Mouse (Mus musculus) spleen, adult 2 months (tissue): ENCODE data around the gene Tmem267. TPM values are rescaled to one million over a fixed set of nuclear protein-coding genes. Genes with fewer than 3 reads are reported as not detected.
A peak's percentile ranks its signal among the peaks of the same experiment; 100 is the strongest.
"Not testable (repeated sequence)": the region's sequence is repeated elsewhere in the genome, so short reads cannot be mapped to it uniquely, and the experiment has no call there.

Experiments used
- DNase-seq, 2 experiments: peaks; one replicate each; pipeline versions ENCODE4 v3.0.0 to v3.0.0-alpha.2; 2012 to 2021; ENCODE audit warnings: low spot score in 2 of 2, low read depth in 1 of 2
- H3K27ac ChIP-seq: fragments of 200-500 bp; 2 replicates; pipeline ENCODE4 v1.5.1; 2012; ENCODE audit warnings: low read length, inconsistent platforms; ENCODE audit not compliant: insufficient read depth
- H3K27me3 ChIP-seq: fragments of 200-500 bp; 2 replicates; pipeline ENCODE4 v1.6.1; 2012; ENCODE audit warnings: mild to moderate bottlenecking, moderate library complexity, low read length, inconsistent platforms; ENCODE audit not compliant: control insufficient read depth, insufficient read depth
- H3K36me3 ChIP-seq: fragments of 200-500 bp; 2 replicates; pipeline ENCODE4 v1.6.1; 2012; ENCODE audit warnings: mild to moderate bottlenecking, low read length, inconsistent platforms; ENCODE audit not compliant: control insufficient read depth, insufficient read depth
- H3K4me1 ChIP-seq: fragments of 200-500 bp; 2 replicates; pipeline ENCODE4 v1.6.1; 2011; ENCODE audit warnings: inconsistent platforms; ENCODE audit not compliant: control insufficient read depth, insufficient read depth, insufficient read length
- H3K4me3 ChIP-seq: fragments of 200-500 bp; 2 replicates; pipeline ENCODE4 v1.5.1; 2011; ENCODE audit warnings: mild to moderate bottlenecking, inconsistent platforms; ENCODE audit not compliant: insufficient read depth, insufficient read length; ENCODE audit errors: extremely low read depth
- CTCF ChIP-seq: fragments of 200-500 bp; IDR thresholded peaks from 2 replicates; pipeline ENCODE4 v1.5.1; 2011; ENCODE audit warnings: mild to moderate bottlenecking, inconsistent platforms; ENCODE audit not compliant: insufficient read depth, insufficient read length, insufficient replicate concordance; ENCODE audit errors: extremely low read depth
- POLR2A ChIP-seq: fragments of 200-500 bp; IDR thresholded peaks from 2 replicates; pipeline ENCODE4 v1.6.1; 2011; ENCODE audit warnings: low read depth, low read length, inconsistent platforms
- WGBS: fragments of 180-500 bp; shearing (Covaris S2); methylation state at CpG from one replicate; pipeline ENCODE4 v1.1.7; 2018; 5-methylcytosine and 5-hydroxymethylcytosine counted together
- polyA plus RNA-seq: library from polyadenylated mRNA; depleted of rRNA; stranded (reverse); fragments of >200 nt; gene quantifications from 2 replicates; pipeline ENCODE4 v1.2.3, GENCODE M21; 2012

The Tmem267 gene
- polyA plus RNA-seq, 1 experiment: 2.4 TPM

- not testable (repeated sequence) for H3K27ac ChIP-seq, DNase-seq, H3K36me3 ChIP-seq, H3K4me3 ChIP-seq, H3K4me1 ChIP-seq, H3K27me3 ChIP-seq
- 67% methylated on average over 2 of the region's 2 CpGs for WGBS
Observed at GRCm38 (mm10) chr13:119599498-119599897, 111.7 kb downstream of the Tmem267 start.

GRCm38 (mm10) chr13:119600166-119600565, 112.3 kb downstream of the Tmem267 start:
- not testable (repeated sequence) for H3K36me3 ChIP-seq, H3K4me3 ChIP-seq, H3K27ac ChIP-seq, H3K27me3 ChIP-seq, H3K4me1 ChIP-seq
- peak; percentile 71 to 74 for DNase-seq

DNA sequence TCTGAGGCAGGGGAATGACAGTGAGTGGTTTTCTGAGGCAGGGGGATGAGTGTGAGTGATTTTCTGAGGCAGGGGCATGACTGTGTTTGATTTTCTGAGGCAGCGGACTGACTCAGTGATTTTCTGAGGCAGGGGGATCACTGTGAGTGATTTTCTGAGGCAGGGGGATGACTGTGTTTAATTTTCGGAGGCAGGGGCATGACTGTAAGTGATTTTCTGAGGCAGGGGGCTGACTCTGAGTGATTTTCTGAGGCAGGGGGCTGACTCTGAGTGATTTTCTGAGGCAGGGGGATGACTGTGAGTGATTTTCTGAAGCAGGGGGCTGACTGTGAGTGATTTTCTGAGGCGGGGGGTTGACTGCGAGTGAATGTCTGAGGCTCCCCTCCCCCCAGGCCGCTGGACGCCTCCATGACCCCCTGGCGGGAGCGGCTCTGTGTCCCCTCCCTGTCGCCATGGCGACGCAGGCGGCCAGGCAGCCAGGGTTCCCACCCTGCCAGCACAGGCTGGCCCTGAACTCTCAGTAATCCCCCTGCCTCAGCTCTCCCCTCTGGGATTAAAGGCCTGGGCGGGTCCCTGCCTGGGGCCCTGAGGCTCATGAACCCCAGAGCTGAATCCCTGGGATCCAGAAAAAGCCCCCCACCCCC, 115.0 kb downstream of the Tmem267 start:
- H3K4me1 ChIP-seq, H3K4me3 ChIP-seq, H3K27ac ChIP-seq, H3K27me3 ChIP-seq, H3K36me3 ChIP-seq: not testable (repeated sequence)
- 58% methylated on average over 13 of the region's 13 CpGs for WGBS
- DNase-seq: peak in 1 of 2 experiments; percentile 52

- 95% methylated on average over 8 of the region's 8 CpGs for WGBS
- not testable (repeated sequence) for H3K27me3 ChIP-seq, H3K36me3 ChIP-seq, DNase-seq, H3K27ac ChIP-seq, H3K4me3 ChIP-seq, H3K4me1 ChIP-seq
Observed at GRCm38 (mm10) chr13:119603890-119604289, 116.1 kb downstream of the Tmem267 start.

GRCm38 (mm10) chr13:119604322-119604721, 116.5 kb downstream of the Tmem267 start:
- H3K36me3 ChIP-seq, H3K27me3 ChIP-seq, H3K4me1 ChIP-seq, H3K27ac ChIP-seq, DNase-seq, H3K4me3 ChIP-seq: not testable (repeated sequence)
- WGBS: 89% methylated on average over 8 of the region's 9 CpGs

DNA sequence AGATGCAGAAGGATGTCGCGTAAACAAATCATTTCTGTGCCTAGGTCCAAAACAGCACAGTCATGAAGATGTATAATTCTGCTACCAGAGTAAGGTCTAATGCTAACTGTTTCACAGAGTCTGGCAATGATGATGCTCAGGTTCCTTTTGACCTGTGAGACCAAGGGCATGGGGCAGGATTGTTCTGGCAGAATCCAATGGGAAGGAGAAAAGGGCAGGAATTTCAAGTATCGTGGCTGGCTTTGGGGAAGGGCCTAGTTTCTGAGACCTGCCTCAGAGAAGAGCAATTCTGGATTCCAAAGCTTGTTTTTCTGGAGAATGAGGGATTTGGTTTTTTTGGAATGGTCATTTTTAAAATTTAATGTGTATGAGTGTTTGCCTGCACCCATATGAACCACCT, 131.0 kb downstream of the Tmem267 start:
- no peak for DNase-seq
- H3K27ac ChIP-seq: no peak overlapping the region

GRCm38 (mm10) chr13:119619735-119620134, 131.9 kb downstream of the Tmem267 start:
- no peak for DNase-seq
- H3K4me3 ChIP-seq: no peak overlapping the region
- WGBS: 87% methylated on average over 3 of the region's 3 CpGs
- TF ChIP-seq POLR2A (no peak), CTCF (no peak)
- H3K4me1 ChIP-seq: no peaks in the 10 kb centered on the region
- no peak overlapping the region for H3K27ac ChIP-seq
- H3K27me3 ChIP-seq: no peaks in the 10 kb centered on the region
- no peaks in the 10 kb centered on the region for H3K36me3 ChIP-seq

More for the DNA sequence above, 131.0 kb downstream of the Tmem267 start:
- no peak overlapping the region for H3K4me3 ChIP-seq
- TF ChIP-seq CTCF: no peak
- no peak for TF ChIP-seq POLR2A
- H3K4me1 ChIP-seq: no peaks in the 10 kb centered on the region
- WGBS: 94% methylated on average over 3 of the region's 3 CpGs
- H3K36me3 ChIP-seq: no peaks in the 10 kb centered on the region
- no peaks in the 10 kb centered on the region for H3K27me3 ChIP-seq

GRCm38 (mm10) chr13:119623634-119624033, 135.8 kb downstream of the Tmem267 start, which contains the start of gene Ccl28:
Gene Ccl28 (plus strand): TSS chr13:119623819.
- Histone ChIP-seq H3K27ac (no peak within 1 kb of the TSS), H3K4me3 (no peak within 1 kb of the TSS), H3K36me3 (no peaks in the 10 kb centered on the region), H3K27me3 (no peaks in the 10 kb centered on the region), H3K4me1 (no peaks in the 10 kb centered on the region)
- WGBS: 79% methylated on average over 6 of the region's 6 CpGs
- no peak for TF ChIP-seq POLR2A
- TF ChIP-seq CTCF: no peak
- no peak for DNase-seq

- H3K27ac ChIP-seq, H3K4me3 ChIP-seq, H3K27me3 ChIP-seq, H3K36me3 ChIP-seq, DNase-seq, H3K4me1 ChIP-seq: not testable (repeated sequence)
- 74% methylated on average over 5 of the region's 5 CpGs for WGBS
Observed at GRCm38 (mm10) chr13:119625952-119626351, 138.1 kb downstream of the Tmem267 start.
